Mouse (Mus musculus) inflammation-experienced regulatory T-cells, adult 6 months (primary cell): ENCODE results near the gene Fxyd4. TPM values are rescaled to one million over a fixed set of nuclear protein-coding genes. Genes with fewer than 3 reads are reported as not detected.
A peak's percentile ranks its signal among the peaks of the same experiment; 100 is the strongest.

Source experiments
- ATAC-seq: one replicate; pipeline ENCODE4 v1.8.0; 2017
- polyA plus RNA-seq, 3 experiments: library from polyadenylated mRNA; unstranded; fragments of 100-300 nt; shearing (Covaris generic); gene quantifications; one replicate each; pipeline ENCODE4 v1.2.1; 2017

Fxyd4 gene
- polyA plus RNA-seq, 3 experiments from 2014 or later, result 6.1 to 16.1 (median 10.9) TPM

- peak; percentile 87 for ATAC-seq
These were observed 47.2 kb downstream of the Fxyd4 start for GRCm38 (mm10) chr6:117890257-117890656.

- no peak for ATAC-seq
These were observed 48.8 kb downstream of the Fxyd4 start for GRCm38 (mm10) chr6:117888642-117889096.

GRCm38 (mm10) chr6:117888032-117888431 lies 49.5 kb downstream of the Fxyd4 start:
- no peak for ATAC-seq

GRCm38 (mm10) chr6:117885943-117886342 lies 51.5 kb downstream of the Fxyd4 start:
- no peak for ATAC-seq

Other genes starting within 250 kb of the Fxyd4 start
- gene Zfp637, start 96.5 kb downstream of the Fxyd4 start, polyA plus RNA-seq, result 10 to 100 TPM; 26.8 to 35.7 (median 33.1) TPM
- 1 to 10 TPM; 4.5 to 6.2 (median 4.9) TPM for gene Zfp239, start 75.6 kb downstream of the Fxyd4 start, polyA plus RNA-seq
- gene Hnrnpf, start 37.4 kb downstream of the Fxyd4 start, polyA plus RNA-seq, result 1,000 to 10,000 TPM in 1 of 3 experiments, 100 to 1,000 TPM in 2; 776 to 1,009 (median 841) TPM
- 1 to 10 TPM; 4.0 to 4.8 (median 4.6) TPM for gene Rasgef1a, start 73.7 kb upstream of the Fxyd4 start, polyA plus RNA-seq
- 1 to 10 TPM; 7.1 to 8.5 (median 8.1) TPM for gene Csgalnact2, start 201.4 kb upstream of the Fxyd4 start, polyA plus RNA-seq